Mouse (Mus musculus) heart, postnatal 14 days (tissue): ENCODE results near the gene Snx1. TPM values are rescaled to one million over a fixed set of nuclear protein-coding genes. Genes with fewer than 3 reads are reported as not detected.
A peak's percentile ranks its signal among the peaks of the same experiment; 100 is the strongest.

Source experiments
- DNase-seq, 2 experiments: peaks; one replicate each; pipeline ENCODE4 v3.0.0; 2021 to 2022
- intact Hi-C: fragments of 180-260 bp; cut with DNase I; formaldehyde crosslinking; loops from one replicate; pipeline ENCODE4 v1.15.1; 2025
- total RNA-seq, 2 experiments: library from RNA; stranded (reverse); gene quantifications; 2 replicates each; pipeline ENCODE4 v1.2.3; 2021

The Snx1 gene
- total RNA-seq, 2 experiments from 2014 or later: 34.1 to 34.4 TPM

GRCm38 (mm10) chr9:66135967-66136366 is 9.6 kb upstream of the Snx1 start:
- DNase-seq: no peak
- intact Hi-C loops: no loop called here

- intact Hi-C loops: no loop called here
- DNase-seq: no peak
These were observed 5.1 kb upstream of the Snx1 start for GRCm38 (mm10) chr9:66131466-66131865.

GRCm38 (mm10) chr9:66127884-66128283 is 1.5 kb upstream of the Snx1 start:
- intact Hi-C loops: no loop called here
- DNase-seq: no peak

GRCm38 (mm10) chr9:66127193-66127546 is 783 bp upstream of the Snx1 start:
- intact Hi-C loops: no loop called here
- no peak for DNase-seq

- peak in 1 of 2 experiments; percentile 11 for DNase-seq
- intact Hi-C loops: loop anchor here (2.0 kb wide), 1 partner anchor 65 kb away; the partner anchor contains the start of gene Ppib
These were observed 588 bp downstream of the Snx1 start for GRCm38 (mm10) chr9:66125543-66126455.

- DNase-seq: peak; percentile 96 to 98
- intact Hi-C loops: loop anchor here (2.0 kb wide), 1 partner anchor 64 kb away; the partner anchor contains the start of gene Ppib
These were observed 1.5 kb downstream of the Snx1 start for GRCm38 (mm10) chr9:66124681-66125542.

- no peak for DNase-seq
These were observed 2.3 kb downstream of the Snx1 start for GRCm38 (mm10) chr9:66124111-66124531.

GRCm38 (mm10) chr9:66123648-66124047 is 2.7 kb downstream of the Snx1 start:
- DNase-seq: no peak
- intact Hi-C loops: loop anchor here (2.0 kb wide), 1 partner anchor 63 kb away; the partner anchor contains the start of gene Ppib

More at GRCm38 (mm10) chr9:66124111-66124531, 2.3 kb downstream of the Snx1 start:
- intact Hi-C loops: loop anchor here (2.0 kb wide), 1 partner anchor 63 kb away; the partner anchor contains the start of gene Ppib

DNA sequence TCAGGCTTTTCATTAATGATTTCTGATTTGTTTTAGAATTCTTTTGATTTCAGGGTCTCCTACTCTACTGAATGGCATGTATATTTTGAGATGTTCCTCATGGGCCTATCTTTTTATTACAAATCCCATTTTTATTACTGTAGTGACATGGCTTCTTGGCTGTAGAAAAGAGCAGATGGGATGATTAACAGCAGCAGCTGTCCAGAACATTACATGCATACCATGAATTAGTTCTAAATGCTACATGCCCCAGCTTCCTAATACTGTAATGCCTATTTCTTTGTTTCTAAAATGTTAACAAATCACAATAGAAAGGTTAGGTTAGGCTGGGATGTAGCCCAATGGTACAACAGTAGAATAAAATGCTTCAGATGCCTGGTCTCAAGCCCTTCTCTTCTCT is 5.0 kb downstream of the Snx1 start:
- intact Hi-C loops: no loop called here
- no peak for DNase-seq

DNA sequence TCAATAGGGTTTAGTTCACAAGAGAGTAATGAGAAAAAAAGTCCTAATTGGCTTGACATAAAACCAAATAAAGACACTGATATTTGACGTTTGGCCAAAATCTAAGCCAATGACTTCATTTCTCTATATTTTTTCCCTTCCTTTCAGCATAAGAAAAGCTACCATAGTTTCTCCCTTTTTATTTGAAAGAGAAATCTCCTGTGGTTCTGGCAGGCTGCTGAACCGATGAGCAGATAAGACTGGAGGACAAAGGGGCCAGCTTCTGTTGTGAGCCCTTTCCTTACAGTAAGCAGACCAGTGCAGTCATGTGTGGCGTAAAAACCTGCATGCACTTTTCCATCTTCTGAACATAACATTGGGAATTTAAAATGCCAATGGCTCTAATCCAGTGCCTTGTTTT is 5.4 kb downstream of the Snx1 start:
- intact Hi-C loops: no loop called here
- DNase-seq: no peak

GRCm38 (mm10) chr9:66120106-66120505 is 6.3 kb downstream of the Snx1 start:
- no peak for DNase-seq
- intact Hi-C loops: no loop called here

DNA sequence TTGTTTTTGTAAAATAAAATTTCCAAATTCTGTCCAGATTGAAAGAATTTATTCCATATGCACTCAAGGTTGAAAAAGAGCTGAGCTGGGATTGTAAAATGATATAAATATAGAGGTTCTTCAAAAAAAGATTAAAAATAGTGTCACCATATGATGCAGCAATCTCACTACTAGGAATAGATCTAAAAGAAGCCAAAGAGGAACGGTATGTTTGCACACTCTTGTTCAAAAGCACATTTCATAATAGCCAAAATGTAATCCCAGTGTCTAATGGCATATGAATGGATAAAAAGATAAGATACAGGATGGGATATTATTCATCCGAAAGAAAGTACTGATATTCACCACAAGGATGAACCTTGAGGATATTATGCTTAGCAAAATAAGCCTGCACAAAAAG is 6.9 kb downstream of the Snx1 start:
- intact Hi-C loops: no loop called here
- DNase-seq: no peak

DNA sequence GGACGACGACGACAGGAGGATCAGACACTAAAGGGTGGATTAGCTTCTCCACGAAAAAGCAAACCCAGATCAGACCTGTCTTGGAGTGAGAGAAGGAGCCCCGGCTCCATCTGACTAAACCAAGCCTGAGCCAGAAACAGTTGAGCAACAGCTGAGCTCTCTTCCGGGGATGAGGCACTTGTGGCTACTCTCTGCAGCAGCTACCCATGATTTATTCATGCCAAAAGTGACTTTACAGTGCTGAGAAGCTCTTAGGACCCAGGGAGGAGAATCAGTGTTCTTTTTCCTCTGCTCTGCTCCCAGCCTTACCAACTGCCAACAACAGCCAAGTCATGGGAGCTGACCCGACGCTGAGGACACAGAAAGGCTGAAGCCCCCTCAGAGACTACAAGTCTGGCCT is 9.5 kb downstream of the Snx1 start:
- DNase-seq: peak; percentile 34 to 46
- intact Hi-C loops: no loop called here

DNA sequence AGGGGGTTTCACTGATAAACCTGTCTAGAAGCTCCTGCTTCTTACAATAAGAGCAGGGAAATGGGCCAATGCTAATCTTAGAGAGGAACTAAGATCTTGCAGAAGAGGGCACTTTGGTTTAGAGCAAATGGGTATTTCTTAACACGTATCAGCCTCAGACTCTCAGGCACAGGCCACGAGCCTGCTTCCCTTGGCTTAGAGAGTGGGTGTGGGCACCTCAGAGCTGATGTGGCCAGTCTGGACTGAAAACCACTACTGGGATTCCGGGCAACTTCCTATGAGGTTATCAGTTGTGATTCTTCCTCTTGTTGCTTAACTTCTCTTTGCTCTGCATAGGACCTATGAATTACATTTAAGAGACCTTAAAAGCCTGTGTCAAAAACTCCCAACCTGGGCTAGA is 12.0 kb downstream of the Snx1 start:
- peak in 1 of 2 experiments; percentile 13 for DNase-seq
- intact Hi-C loops: no loop called here

GRCm38 (mm10) chr9:66110611-66111379 is 15.6 kb downstream of the Snx1 start:
- DNase-seq: no peak
- intact Hi-C loops: no loop called here

DNA sequence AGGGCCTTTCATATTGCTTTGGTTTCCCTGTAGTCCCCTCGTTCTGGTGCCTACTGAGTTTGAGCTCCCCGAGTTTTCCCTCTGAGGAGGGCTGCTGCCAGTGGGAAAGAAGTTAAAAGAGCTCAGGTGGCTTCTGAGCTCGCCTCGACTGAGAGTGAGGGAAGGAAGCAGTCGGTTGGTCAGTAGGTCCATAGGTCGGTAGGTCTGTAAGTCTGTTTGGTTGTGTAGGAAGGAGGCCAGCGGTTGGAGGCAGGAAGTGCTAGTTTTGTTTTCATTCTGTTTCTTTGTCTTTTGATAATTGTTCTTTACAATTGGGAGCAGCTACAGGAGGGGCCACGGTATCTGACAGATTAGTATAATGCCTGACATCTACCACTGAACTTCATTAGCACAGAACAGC is 16.3 kb downstream of the Snx1 start:
- DNase-seq: no peak
- intact Hi-C loops: no loop called here

GRCm38 (mm10) chr9:66109574-66109973 is 16.8 kb downstream of the Snx1 start:
- DNase-seq: no peak
- intact Hi-C loops: no loop called here

- intact Hi-C loops: no loop called here
- no peak for DNase-seq
These were observed 21.2 kb downstream of the Snx1 start for GRCm38 (mm10) chr9:66105168-66105567.

- intact Hi-C loops: no loop called here
These were observed 21.8 kb downstream of the Snx1 start for GRCm38 (mm10) chr9:66104601-66105000.

DNA sequence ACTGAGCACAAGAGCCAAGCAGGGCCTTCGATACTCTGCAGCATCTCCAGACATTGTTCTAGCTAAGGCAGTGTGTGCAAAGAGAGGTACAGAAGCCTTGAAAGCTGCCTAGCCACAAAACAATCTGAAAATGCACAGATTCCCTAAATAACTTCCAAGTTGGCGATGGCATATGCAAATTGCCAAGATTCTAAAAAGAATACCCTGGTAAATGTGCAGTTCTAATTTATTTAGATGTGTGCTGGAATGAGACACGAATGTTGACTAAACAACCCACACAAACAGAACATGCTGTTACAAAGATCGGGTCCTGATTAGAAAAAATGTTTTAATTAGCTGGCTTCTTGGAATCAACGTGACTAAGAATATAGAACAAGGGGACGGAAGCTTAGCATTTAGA is 23.7 kb downstream of the Snx1 start:
- intact Hi-C loops: no loop called here
- DNase-seq: no peak

More at GRCm38 (mm10) chr9:66104601-66105000, 21.8 kb downstream of the Snx1 start:
- no peak for DNase-seq
